Mouse (Mus musculus): ENCODE measurements at regions not wholly inside any gene's neighbourhood (a gene's known extent, or its start where the extent isn't known, plus 50 kb on each side); places are given as distances from the start of the nearest gene placed in this dataset.

GRCm38 (mm10) chr6:49943087-49943486 lies 120.6 kb downstream of the Npy start:
- TF ChIP-seq CTCF (IDR thresholded peaks at IDR 0.05), result no peak
- no peak for TF ChIP-seq EP300 (IDR thresholded peaks at IDR 0.05)
